Mouse (Mus musculus) urinary bladder, adult 18-20 months (tissue): Measurements from ENCODE around the gene Gcn1l1.

Source experiments
- DNase-seq, 2 experiments: peaks; one replicate each; pipeline ENCODE4 v3.0.0; 2022; ENCODE audit warnings: low spot score in 2 of 2, mixed read lengths in 2 of 2

The Gcn1l1 gene

GRCm38 (mm10) chr5:115534856-115535255 is 30.2 kb upstream of the Gcn1l1 start:
- DNase-seq: peak in 1 of 2 experiments; percentile 60

GRCm38 (mm10) chr5:115535635-115536034 is 29.4 kb upstream of the Gcn1l1 start:
- DNase-seq: no peak

DNA sequence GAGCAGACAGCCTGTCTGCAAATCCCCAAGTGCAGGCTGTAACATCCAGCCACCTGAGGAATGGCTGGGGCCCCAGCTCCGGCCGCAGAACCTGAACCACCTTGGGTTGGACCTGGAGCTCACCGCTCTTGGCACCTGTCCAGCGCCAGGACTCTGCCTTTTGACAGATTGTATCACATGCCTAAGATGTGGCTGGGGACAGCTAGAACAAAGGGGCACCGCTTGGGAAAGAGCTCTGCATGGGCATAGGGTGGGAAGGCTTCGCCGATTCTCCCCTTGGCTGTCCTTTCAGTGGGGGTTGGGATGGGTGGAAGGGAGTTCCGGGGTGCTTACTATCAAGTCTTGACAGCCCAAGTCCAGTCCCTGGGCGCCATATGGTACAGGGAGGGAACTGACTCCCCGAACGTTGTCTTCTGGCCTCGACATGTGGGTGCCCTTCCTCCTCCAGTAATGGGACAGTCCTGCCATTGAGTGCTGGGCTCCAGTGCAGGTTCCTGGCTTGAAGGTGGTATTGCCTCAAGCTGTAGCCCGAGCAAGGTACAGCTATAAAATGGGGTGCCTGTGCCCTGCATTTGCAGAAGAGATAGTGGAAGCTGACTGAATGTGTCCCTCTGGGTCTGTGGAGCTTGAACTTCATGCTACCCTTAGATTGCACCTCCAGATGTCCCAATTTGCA is 26.9 kb upstream of the Gcn1l1 start:
- DNase-seq: no peak

DNA sequence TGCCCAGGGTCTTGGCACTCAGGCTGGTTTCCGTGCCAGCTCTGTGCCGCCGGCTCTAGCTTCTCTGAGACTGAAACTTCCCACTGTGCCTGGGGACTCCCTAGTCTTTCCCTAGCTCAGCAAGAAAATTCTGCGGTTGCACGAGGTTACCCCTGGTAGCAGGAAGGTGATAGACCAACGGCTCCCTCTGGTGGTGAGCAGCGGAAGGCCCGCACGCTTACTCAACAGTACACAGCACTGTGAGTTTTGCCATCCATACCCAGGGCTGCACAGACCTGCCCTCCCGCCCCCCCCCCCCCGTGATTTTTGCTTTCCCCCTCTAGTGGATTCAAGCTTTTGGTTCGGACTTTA is 26.4 kb upstream of the Gcn1l1 start:
- DNase-seq: peak; percentile 86 to 87

- DNase-seq: no peak
These were observed 22.2 kb upstream of the Gcn1l1 start for GRCm38 (mm10) chr5:115542635-115543384.

DNA sequence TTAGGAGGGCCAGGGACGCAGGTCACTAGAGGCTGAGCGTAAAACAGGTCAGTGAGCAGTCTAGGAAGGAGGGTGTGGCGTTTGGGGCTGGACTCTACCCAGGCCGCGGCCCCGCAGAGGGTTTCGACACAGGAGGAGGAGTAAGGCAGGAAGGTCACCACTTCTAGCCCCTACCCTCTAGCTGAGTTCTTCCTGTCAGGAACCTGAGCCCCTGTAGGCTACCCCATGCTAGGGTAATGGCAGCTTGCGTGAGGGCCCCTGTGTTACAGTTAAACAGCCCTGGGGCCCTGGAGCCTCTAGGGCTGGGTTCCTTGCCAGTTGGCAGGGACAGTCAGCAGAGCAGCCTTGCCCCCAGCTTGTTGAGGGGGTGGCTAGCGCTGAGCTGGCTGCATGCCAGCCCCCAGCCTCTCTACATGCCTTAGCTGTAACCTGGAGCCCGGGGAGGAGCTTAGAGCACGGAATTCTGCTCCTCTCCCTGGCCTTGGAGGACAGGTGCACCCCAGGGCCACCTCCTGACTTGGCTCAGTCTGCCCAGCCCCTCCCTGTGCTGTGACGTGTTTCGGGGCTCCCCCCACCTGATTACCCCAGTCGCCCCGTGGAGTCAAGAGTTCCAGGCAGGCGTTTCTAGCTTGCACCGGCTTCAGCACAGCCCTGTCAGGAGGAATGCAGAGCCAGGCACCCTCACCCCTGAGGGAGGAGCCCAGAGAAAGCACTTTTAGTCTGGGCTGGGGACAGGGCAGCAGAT is 21.4 kb upstream of the Gcn1l1 start:
- DNase-seq: peak; percentile 59 to 69

DNA sequence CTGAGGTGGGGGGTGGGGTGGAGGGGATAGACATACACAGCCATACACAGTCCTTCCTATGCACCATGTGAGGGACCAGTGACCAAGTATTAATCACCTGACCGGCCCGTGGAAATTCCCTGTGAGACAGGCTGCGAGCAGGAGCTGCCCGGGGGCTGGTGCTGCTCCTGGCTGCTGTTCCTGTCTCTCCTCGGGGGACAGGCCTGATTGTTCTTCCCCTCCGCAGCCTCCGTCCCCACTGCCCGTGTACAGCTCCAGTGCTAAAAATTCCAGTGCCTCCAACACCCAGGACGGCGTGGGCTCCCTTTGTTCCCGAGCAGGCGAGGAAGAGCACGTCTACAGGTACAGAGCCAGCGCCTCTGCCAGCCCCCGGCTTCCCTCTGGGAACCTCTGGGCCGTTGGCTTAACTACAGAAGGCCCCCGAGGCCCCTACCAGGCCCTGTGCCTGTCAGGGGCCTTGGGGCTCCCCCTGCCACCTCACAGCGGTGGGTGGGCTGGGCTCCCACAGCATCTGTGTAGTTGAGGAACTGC is 20.3 kb upstream of the Gcn1l1 start:
- DNase-seq: no peak

DNA sequence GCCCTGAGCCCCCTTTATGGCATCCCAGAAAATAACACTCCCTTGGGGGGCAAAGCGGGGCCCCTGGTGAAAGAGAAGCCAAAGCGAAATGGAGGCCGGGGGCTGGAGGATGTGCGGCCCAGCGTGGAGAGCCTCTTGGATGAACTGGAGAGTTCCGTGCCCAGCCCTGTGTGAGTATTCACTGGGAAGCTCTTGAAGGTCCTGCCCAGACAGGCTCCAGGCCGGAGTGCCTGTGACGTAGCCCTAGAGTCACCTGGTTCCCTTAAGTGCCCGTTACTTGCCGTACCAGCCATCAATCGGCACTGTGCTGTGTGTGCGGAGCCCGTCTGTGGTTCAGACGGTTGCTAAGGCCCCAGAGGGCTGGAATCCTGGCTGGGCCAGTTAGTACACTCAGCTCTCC is 19.4 kb upstream of the Gcn1l1 start:
- no peak for DNase-seq

DNA sequence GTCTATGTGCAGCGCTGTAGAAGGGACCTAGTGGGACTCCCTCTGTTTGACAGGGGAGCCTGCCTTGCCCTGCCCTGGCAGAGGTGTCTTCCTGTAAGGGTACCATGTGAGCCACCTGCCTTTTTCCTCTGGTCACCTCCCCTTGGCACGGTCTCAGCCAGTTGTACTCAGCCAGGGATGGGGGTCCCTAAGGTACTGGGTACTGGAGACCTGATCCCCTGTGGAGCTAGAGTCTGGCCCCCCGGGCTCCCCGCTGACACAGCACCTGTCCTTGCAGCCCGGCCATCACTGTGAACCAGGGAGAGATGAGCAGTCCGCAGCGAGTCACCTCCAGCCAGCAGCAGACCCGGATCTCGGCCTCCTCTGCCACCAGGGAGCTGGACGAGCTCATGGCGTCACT is 18.5 kb upstream of the Gcn1l1 start:
- no peak for DNase-seq

GRCm38 (mm10) chr5:115547014-115547413 is 18.0 kb upstream of the Gcn1l1 start:
- DNase-seq: no peak

- no peak for DNase-seq
These were observed 17.6 kb upstream of the Gcn1l1 start for GRCm38 (mm10) chr5:115547421-115547820.

- DNase-seq: no peak
These were observed 16.4 kb upstream of the Gcn1l1 start for GRCm38 (mm10) chr5:115548501-115549285.

- DNase-seq: no peak
These were observed 14.5 kb upstream of the Gcn1l1 start for GRCm38 (mm10) chr5:115550482-115551005.

DNA sequence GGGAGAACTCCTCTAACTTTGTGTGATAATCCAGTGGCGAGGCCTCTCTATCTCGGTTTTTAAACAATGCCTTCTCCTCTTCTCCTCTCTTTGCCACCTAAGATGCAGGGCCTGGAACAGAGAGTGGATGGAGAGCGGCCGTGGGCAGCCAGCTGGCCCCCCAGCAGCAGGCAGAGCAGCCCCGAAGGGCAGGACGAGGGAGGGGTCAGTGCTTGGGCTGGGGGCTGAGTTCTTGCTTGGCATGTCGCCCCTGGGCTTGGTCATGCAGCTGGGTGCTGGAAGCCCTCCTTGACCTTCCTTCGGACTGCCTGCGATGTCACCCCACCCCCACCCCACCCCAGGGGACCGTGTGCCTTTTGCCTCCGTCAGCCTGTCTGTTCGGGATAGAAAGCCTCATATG is 13.7 kb upstream of the Gcn1l1 start:
- no peak for DNase-seq

- no peak for DNase-seq
These were observed 13.3 kb upstream of the Gcn1l1 start for GRCm38 (mm10) chr5:115551799-115552198.

DNA sequence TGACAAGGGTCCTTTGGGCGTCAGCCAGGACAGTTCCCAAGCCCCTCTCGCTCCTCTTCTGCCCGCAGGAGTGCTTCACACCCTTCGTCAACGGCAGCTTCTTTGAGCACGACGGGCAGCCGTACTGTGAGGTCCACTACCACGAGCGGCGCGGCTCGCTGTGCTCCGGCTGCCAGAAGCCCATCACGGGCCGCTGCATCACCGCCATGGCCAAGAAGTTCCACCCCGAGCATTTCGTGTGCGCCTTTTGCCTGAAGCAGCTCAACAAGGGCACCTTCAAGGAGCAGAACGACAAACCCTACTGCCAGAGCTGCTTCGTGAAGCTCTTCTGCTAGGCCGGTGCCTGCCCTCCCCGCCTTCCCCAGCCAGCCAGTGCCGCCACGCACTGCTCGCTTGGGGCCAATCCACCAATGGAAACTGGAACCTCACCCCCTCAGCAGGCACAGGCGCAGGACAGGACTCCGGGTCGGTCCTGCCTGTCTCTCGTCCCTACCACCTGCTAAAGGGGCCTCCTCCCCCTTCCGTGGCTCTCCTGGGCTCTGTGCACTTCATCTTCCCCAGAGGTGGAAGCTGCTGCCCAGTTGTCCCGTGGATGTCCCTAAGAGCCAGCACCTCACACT is 11.1 kb upstream of the Gcn1l1 start:
- no peak for DNase-seq

- DNase-seq: no peak
These were observed 10.3 kb upstream of the Gcn1l1 start for GRCm38 (mm10) chr5:115554536-115555291.

- DNase-seq: peak in 1 of 2 experiments; percentile 50
These were observed 8.8 kb upstream of the Gcn1l1 start for GRCm38 (mm10) chr5:115556217-115556616.

DNA sequence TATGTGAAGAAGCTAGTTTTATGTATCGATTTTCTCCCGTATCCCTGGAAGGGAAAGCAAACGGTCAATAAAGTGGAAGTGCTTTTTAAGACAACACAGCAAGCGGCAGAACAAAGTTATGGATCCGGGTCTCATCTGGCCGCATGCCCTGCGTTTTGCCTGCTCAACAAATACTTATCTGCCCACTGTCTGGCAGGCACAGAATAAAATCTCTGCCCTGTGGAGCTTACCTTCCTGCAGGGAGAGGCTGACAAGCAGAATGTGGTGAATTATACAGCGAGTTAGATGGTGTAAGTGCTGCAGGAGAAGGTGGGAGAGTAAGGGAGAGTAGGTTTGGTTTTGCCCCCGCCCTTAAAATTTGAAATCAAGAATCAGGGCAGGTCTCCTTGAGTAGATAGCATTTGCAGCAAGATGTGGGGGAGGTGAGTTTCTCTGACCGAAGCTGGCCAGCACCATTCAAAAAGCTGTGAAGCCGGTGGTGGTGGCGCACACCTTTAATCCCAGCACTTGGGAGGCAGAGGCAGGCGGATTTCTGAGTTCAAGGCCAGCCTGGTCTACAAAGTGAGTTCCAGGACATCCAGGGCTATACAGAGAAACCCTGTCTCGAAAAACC is 6.8 kb upstream of the Gcn1l1 start:
- DNase-seq: no peak
